Mouse (Mus musculus): ENCODE results near the gene Parp8. TPM values are rescaled to one million over a fixed set of nuclear protein-coding genes. Genes with fewer than 3 reads are reported as not detected.

Parp8 gene
- polyA plus RNA-seq, 1 experiment from 2014 or later = 21.1 TPM

DNA sequence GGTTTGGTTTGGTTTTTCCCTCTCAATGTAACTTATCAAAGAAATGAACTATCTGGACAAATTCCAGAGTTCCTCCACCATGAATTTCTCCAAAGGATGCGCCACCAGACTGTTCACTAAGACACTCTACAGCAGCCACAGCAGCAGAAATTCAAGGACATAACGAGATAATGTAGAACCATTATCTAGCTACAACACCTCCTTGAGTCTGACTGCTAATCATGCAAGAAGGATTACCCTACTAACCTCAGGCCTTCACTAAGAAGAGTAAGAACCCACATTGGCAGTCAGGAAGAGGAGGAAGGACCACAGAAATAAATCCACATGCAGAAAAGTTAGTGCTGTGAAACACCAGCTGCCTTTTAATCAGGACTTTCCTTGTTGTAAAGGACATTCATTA is 11.8 kb downstream of the Parp8 start:
- Histone ChIP-seq H3K9me3 (replicated peaks) (0 out of 2 replicates have a peak, but pooled peaks cover 2% of the 10 kb centered on the region), H3K4me3 (replicated peaks) (no peak overlapping the region), H3K36me3 (peaks cover 5% of the 10 kb centered on the region; the same call in 1 of the 2 replicates), H3K4me1 (peaks cover 4% of the 10 kb centered on the region; the same call in 1 of the 2 replicates), H3K9ac (no peak overlapping the region), H3K4me2 (replicated peaks) (no peak overlapping the region), H3K27ac (replicated peaks) (no peak overlapping the region), H3K27me3 (no peaks in the 10 kb centered on the region)
- ATAC-seq (ENCODE audit: insufficient number of reproducible peaks, low FRiP score, low TSS enrichment, low read depth) = no peak
- WGBS = 94% methylated on average over 2 of the region's 2 CpGs

- no peak overlapping the region for H3K4me3 ChIP-seq (replicated peaks)
- no peak overlapping the region for H3K4me2 ChIP-seq (replicated peaks)
- peaks cover 4% of the 10 kb centered on the region; the same call in 1 of the 2 replicates for H3K4me1 ChIP-seq
- H3K9me3 ChIP-seq (replicated peaks) = 0 out of 2 replicates have a peak, but pooled peaks cover 2% of the 10 kb centered on the region
- no peak overlapping the region for H3K27ac ChIP-seq (replicated peaks)
- no peak for ATAC-seq (ENCODE audit: insufficient number of reproducible peaks, low FRiP score, low TSS enrichment, low read depth)
- 63% methylated on average over 9 of the region's 9 CpGs for WGBS
- H3K9ac ChIP-seq = no peak overlapping the region
- peaks cover 5% of the 10 kb centered on the region; the same call in 1 of the 2 replicates for H3K36me3 ChIP-seq
- H3K27me3 ChIP-seq = no peaks in the 10 kb centered on the region
These were observed 13.3 kb downstream of the Parp8 start for GRCm38 (mm10) chr13:117012031-117012430.

DNA sequence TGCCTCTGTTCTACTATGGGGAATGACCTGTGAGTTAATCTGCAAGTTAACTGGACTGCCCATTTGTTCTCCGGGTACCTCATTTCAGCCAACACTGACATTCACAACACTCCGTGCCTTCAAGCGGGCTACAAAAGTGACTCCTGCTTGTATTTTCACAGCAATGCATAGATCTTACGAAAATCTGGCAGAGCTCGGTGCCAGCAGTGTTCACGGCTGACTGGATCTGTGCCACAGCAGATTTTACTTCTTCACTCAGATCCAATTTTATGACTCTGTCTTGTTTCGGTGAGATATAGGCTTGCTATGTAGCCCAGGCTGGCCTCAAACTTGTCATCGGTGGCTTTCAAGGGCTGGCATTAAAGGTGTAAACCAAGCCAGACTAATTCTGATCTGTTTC is 15.2 kb downstream of the Parp8 start:
- Histone ChIP-seq H3K4me1 (peaks cover 4% of the 10 kb centered on the region; the same call in 1 of the 2 replicates), H3K36me3 (peaks cover 5% of the 10 kb centered on the region; the same call in 1 of the 2 replicates), H3K9me3 (replicated peaks) (0 out of 2 replicates have a peak, but pooled peaks cover 2% of the 10 kb centered on the region), H3K9ac (no peak overlapping the region), H3K4me3 (replicated peaks) (no peak overlapping the region), H3K4me2 (replicated peaks) (no peak overlapping the region), H3K27me3 (no peaks in the 10 kb centered on the region), H3K27ac (replicated peaks) (no peak overlapping the region)
- WGBS = 64% methylated on average over 8 of the region's 8 CpGs
- ATAC-seq (ENCODE audit: insufficient number of reproducible peaks, low FRiP score, low TSS enrichment, low read depth) = no peak

GRCm38 (mm10) chr13:117008021-117009015 is 17.0 kb downstream of the Parp8 start:
- peaks cover 5% of the 10 kb centered on the region; the same call in 1 of the 2 replicates for H3K36me3 ChIP-seq
- no peak overlapping the region for H3K4me3 ChIP-seq (replicated peaks)
- no peaks in the 10 kb centered on the region for H3K27me3 ChIP-seq
- no peak overlapping the region for H3K27ac ChIP-seq (replicated peaks)
- H3K4me2 ChIP-seq (replicated peaks) = no peak overlapping the region
- H3K4me1 ChIP-seq = peaks cover 4% of the 10 kb centered on the region; the same call in 1 of the 2 replicates
- WGBS = 89% methylated on average over 9 of the region's 9 CpGs
- ATAC-seq (ENCODE audit: insufficient number of reproducible peaks, low FRiP score, low TSS enrichment, low read depth) = no peak
- no peak overlapping the region for H3K9ac ChIP-seq
- 0 out of 2 replicates have a peak, but pooled peaks cover 2% of the 10 kb centered on the region for H3K9me3 ChIP-seq (replicated peaks)

DNA sequence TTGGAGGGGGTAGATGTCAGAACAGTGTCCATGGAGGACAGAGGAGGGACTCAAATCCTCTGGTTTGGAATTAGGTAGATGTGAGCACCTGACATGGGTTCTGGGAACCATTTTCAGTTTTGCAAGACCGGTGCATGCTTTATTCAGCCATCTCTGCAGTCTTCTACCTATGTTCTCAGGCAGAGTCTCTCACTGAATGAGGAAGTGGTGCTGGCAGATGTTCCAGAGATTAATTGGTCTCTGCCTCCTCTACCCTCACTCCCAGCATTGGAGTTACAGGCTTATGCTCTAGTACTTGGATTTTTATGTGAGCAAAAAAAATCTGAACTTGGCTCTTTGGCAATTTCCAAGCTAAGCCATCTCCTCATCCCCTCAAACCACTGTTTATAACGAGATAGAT is 17.8 kb downstream of the Parp8 start:
- no peak for ATAC-seq (ENCODE audit: insufficient number of reproducible peaks, low FRiP score, low TSS enrichment, low read depth)
- Histone ChIP-seq H3K36me3 (peaks cover 3% of the 10 kb centered on the region; the same call in 1 of the 2 replicates), H3K4me1 (peaks cover 4% of the 10 kb centered on the region; the same call in 1 of the 2 replicates), H3K4me2 (replicated peaks) (no peak overlapping the region), H3K27me3 (no peaks in the 10 kb centered on the region), H3K4me3 (replicated peaks) (no peak overlapping the region), H3K9me3 (replicated peaks) (0 out of 2 replicates have a peak, but pooled peaks cover 2% of the 10 kb centered on the region), H3K9ac (no peak overlapping the region), H3K27ac (replicated peaks) (no peak overlapping the region)
- 91% methylated on average over 2 of the region's 2 CpGs for WGBS

GRCm38 (mm10) chr13:117006638-117007037 is 18.7 kb downstream of the Parp8 start:
- no peak overlapping the region for H3K4me2 ChIP-seq (replicated peaks)
- no peaks in the 10 kb centered on the region for H3K27me3 ChIP-seq
- ATAC-seq (ENCODE audit: insufficient number of reproducible peaks, low FRiP score, low TSS enrichment, low read depth) = no peak

DNA sequence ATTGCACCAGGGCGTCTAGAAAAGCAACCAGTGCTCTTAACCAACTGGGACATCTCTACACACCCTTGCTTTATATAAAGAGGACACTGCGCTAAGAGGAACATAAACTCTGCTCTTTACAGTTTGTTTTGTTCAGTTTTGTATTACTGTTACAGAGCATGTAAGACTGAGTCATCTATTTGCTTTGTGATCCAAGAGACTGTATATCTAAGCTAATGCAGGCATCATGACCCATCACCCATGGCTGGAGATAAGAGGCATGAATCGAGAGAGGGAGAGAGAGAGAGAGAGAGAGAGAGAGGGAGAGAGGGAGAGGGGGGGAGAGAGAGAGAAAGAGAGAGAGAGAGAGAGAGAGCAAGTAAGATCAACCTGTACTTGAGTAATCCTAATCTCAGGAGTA is 24.8 kb downstream of the Parp8 start:
- no peak overlapping the region for H3K27ac ChIP-seq (replicated peaks)
- 88% methylated on average over 3 of the region's 3 CpGs for WGBS

More at GRCm38 (mm10) chr13:117006638-117007037, 18.7 kb downstream of the Parp8 start:
- no peak overlapping the region for H3K4me3 ChIP-seq (replicated peaks)
- WGBS = 37% methylated on average over 4 of the region's 4 CpGs
- 0 out of 2 replicates have a peak, but pooled peaks cover 2% of the 10 kb centered on the region for H3K9me3 ChIP-seq (replicated peaks)
- no peak overlapping the region for H3K27ac ChIP-seq (replicated peaks)
- H3K4me1 ChIP-seq = peaks cover 4% of the 10 kb centered on the region; the same call in 1 of the 2 replicates
- H3K36me3 ChIP-seq = no peaks in the 10 kb centered on the region
- H3K9ac ChIP-seq = no peak overlapping the region

GRCm38 (mm10) chr13:116991560-116991959 is 33.8 kb downstream of the Parp8 start:
- Histone ChIP-seq H3K9me3 (replicated peaks) (no peaks in the 10 kb centered on the region), H3K27me3 (no peaks in the 10 kb centered on the region), H3K27ac (replicated peaks) (no peak overlapping the region), H3K4me1 (no peaks in the 10 kb centered on the region), H3K36me3 (no peaks in the 10 kb centered on the region), H3K9ac (no peak overlapping the region), H3K4me3 (replicated peaks) (no peak overlapping the region), H3K4me2 (replicated peaks) (no peak overlapping the region)
- ATAC-seq (ENCODE audit: insufficient number of reproducible peaks, low FRiP score, low TSS enrichment, low read depth) = no peak; the same call in 1 of the 2 replicates
- WGBS = 51% methylated on average over 7 of the region's 7 CpGs

More for the DNA sequence above, 24.8 kb downstream of the Parp8 start:
- ATAC-seq (ENCODE audit: insufficient number of reproducible peaks, low FRiP score, low TSS enrichment, low read depth) = no peak
- Histone ChIP-seq H3K4me2 (replicated peaks) (no peak overlapping the region), H3K36me3 (peaks cover 4% of the 10 kb centered on the region; the same call in 1 of the 2 replicates), H3K4me3 (replicated peaks) (no peak overlapping the region), H3K27me3 (no peaks in the 10 kb centered on the region), H3K4me1 (no peaks in the 10 kb centered on the region), H3K9me3 (replicated peaks) (no peaks in the 10 kb centered on the region), H3K9ac (no peak overlapping the region)

GRCm38 (mm10) chr13:116990327-116990726 is 35.0 kb downstream of the Parp8 start:
- H3K4me1 ChIP-seq = no peaks in the 10 kb centered on the region
- no peak overlapping the region for H3K9ac ChIP-seq
- no peak for ATAC-seq (ENCODE audit: insufficient number of reproducible peaks, low FRiP score, low TSS enrichment, low read depth)
- no peaks in the 10 kb centered on the region for H3K27me3 ChIP-seq
- no peak overlapping the region for H3K4me2 ChIP-seq (replicated peaks)
- no peaks in the 10 kb centered on the region for H3K9me3 ChIP-seq (replicated peaks)
- H3K4me3 ChIP-seq (replicated peaks) = no peak overlapping the region
- H3K27ac ChIP-seq (replicated peaks) = no peak overlapping the region
- WGBS = 85% methylated on average over 4 of the region's 4 CpGs
- no peaks in the 10 kb centered on the region for H3K36me3 ChIP-seq

- Histone ChIP-seq H3K27me3 (no peaks in the 10 kb centered on the region), H3K4me2 (replicated peaks) (no peak overlapping the region), H3K9me3 (replicated peaks) (no peaks in the 10 kb centered on the region), H3K4me3 (replicated peaks) (no peak overlapping the region), H3K9ac (no peak overlapping the region), H3K36me3 (no peaks in the 10 kb centered on the region), H3K27ac (replicated peaks) (no peak overlapping the region), H3K4me1 (no peaks in the 10 kb centered on the region)
- ATAC-seq (ENCODE audit: insufficient number of reproducible peaks, low FRiP score, low TSS enrichment, low read depth) = no peak
- 74% methylated on average over 2 of the region's 2 CpGs for WGBS
These were observed 36.6 kb downstream of the Parp8 start for GRCm38 (mm10) chr13:116988706-116989105.

GRCm38 (mm10) chr13:116988208-116988607 is 37.1 kb downstream of the Parp8 start:
- no peak overlapping the region for H3K4me2 ChIP-seq (replicated peaks)
- H3K4me1 ChIP-seq = no peaks in the 10 kb centered on the region
- no peaks in the 10 kb centered on the region for H3K36me3 ChIP-seq
- 74% methylated on average over 7 of the region's 7 CpGs for WGBS
- no peak overlapping the region for H3K9ac ChIP-seq
- H3K27me3 ChIP-seq = no peaks in the 10 kb centered on the region
- no peak overlapping the region for H3K27ac ChIP-seq (replicated peaks)
- no peaks in the 10 kb centered on the region for H3K9me3 ChIP-seq (replicated peaks)
- H3K4me3 ChIP-seq (replicated peaks) = no peak overlapping the region
- no peak for ATAC-seq (ENCODE audit: insufficient number of reproducible peaks, low FRiP score, low TSS enrichment, low read depth)

All from embryonic facial prominence, embryonic 15.5 days (tissue).